Mouse (Mus musculus) spleen, adult 2 months (tissue): ENCODE data around the gene Fam131c.

ENCODE experiments used
- CTCF ChIP-seq: fragments of 200-500 bp; IDR thresholded peaks from 2 replicates; pipeline ENCODE4 v1.5.1; 2011; ENCODE audit warnings: mild to moderate bottlenecking, inconsistent platforms; ENCODE audit not compliant: insufficient read depth, insufficient read length, insufficient replicate concordance; ENCODE audit errors: extremely low read depth
- POLR2A ChIP-seq: fragments of 200-500 bp; IDR thresholded peaks from 2 replicates; pipeline ENCODE4 v1.6.1; 2011; ENCODE audit warnings: low read depth, low read length, inconsistent platforms

DNA sequence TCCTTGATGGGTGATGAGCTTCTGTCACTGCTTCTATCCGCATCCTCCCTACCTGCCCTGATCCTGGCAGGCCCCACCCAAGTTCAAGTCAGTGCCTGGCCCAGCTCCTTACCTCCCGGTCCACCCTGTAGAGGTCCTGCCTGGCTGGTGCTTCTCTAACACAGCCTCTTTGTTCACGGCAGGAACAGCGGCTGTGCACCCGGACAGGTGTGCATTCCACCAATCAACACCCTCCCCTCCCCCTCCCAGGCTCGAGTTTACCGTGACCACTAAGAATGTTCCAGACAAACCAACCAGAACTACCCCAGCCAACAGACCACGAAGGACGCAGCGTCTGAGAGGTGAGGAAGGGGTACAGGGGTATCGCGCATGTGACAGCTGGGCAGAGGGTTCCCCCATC, 30.5 kb downstream of the Fam131c start, which contains the start of gene Clcnka:
- TF ChIP-seq CTCF (no peak), POLR2A (no peak)
